Mouse (Mus musculus): Measurements from ENCODE around the gene Slamf6. TPM values are rescaled to one million over a fixed set of nuclear protein-coding genes. Genes with fewer than 3 reads are reported as not detected.
A peak's percentile ranks its signal among the peaks of the same experiment; 100 is the strongest.

Gene Slamf6
- total and polyA plus RNA-seq, 2 experiments from 2014 or later: 0.11 TPM; not detected in 1

- 77% methylated on average over 5 of the region's 5 CpGs for WGBS
- H3K9me3 ChIP-seq (replicated peaks; ENCODE audit: control insufficient read depth, low read length): no peaks in the 10 kb centered on the region
- H3K36me3 ChIP-seq (replicated peaks; ENCODE audit: control insufficient read depth, insufficient read depth, low read length): no peaks in the 10 kb centered on the region
- no peak overlapping the region for H3K9ac ChIP-seq (replicated peaks; ENCODE audit: low read depth, low read length)
- H3K4me3 ChIP-seq (ENCODE audit: low read depth, low read length): no peak overlapping the region
- H3K27me3 ChIP-seq (ENCODE audit: control insufficient read depth, insufficient read depth, low read length): no peaks in the 10 kb centered on the region
- H3K4me2 ChIP-seq (ENCODE audit: low read depth, low read length): no peak overlapping the region
- DNase-seq (ENCODE audit: low spot score) (no peak), ATAC-seq (ENCODE audit: insufficient read depth, low read depth) (no peak)
- no peaks in the 10 kb centered on the region for H3K4me1 ChIP-seq (ENCODE audit: control insufficient read depth, insufficient read depth)
- TF ChIP-seq EP300 (IDR thresholded peaks at IDR 0.05; ENCODE audit: low read depth) (no peak), CTCF (IDR thresholded peaks at IDR 0.05; ENCODE audit: low read depth) (no peak)
- no peak overlapping the region for H3K27ac ChIP-seq (ENCODE audit: low read depth)
These were observed 5.5 kb downstream of the Slamf6 start for GRCm38 (mm10) chr1:171922844-171923243.

GRCm38 (mm10) chr1:171924900-171925299 lies 7.6 kb downstream of the Slamf6 start:
- Histone ChIP-seq H3K36me3 (replicated peaks; ENCODE audit: control insufficient read depth, insufficient read depth, low read length) (no peaks in the 10 kb centered on the region), H3K4me1 (ENCODE audit: control insufficient read depth, insufficient read depth) (no peaks in the 10 kb centered on the region), H3K9ac (replicated peaks; ENCODE audit: low read depth, low read length) (no peak overlapping the region), H3K4me2 (ENCODE audit: low read depth, low read length) (no peak overlapping the region), H3K4me3 (ENCODE audit: low read depth, low read length) (no peak overlapping the region), H3K27ac (ENCODE audit: low read depth) (no peak overlapping the region), H3K9me3 (replicated peaks; ENCODE audit: control insufficient read depth, low read length) (no peaks in the 10 kb centered on the region), H3K27me3 (ENCODE audit: control insufficient read depth, insufficient read depth, low read length) (no peaks in the 10 kb centered on the region)
- no peak for DNase-seq (ENCODE audit: low spot score)
- no peak for ATAC-seq (ENCODE audit: insufficient read depth, low read depth)
- TF ChIP-seq CTCF (IDR thresholded peaks at IDR 0.05; ENCODE audit: low read depth) (no peak), EP300 (IDR thresholded peaks at IDR 0.05; ENCODE audit: low read depth) (no peak)
- 64% methylated on average over 3 of the region's 3 CpGs for WGBS

GRCm38 (mm10) chr1:171933851-171934250 lies 16.5 kb downstream of the Slamf6 start:
- H3K27ac ChIP-seq (ENCODE audit: low read depth): no peak overlapping the region
- H3K27me3 ChIP-seq (ENCODE audit: control insufficient read depth, insufficient read depth, low read length): no peaks in the 10 kb centered on the region
- TF ChIP-seq CTCF (IDR thresholded peaks at IDR 0.05; ENCODE audit: low read depth) (no peak), EP300 (IDR thresholded peaks at IDR 0.05; ENCODE audit: low read depth) (no peak)
- H3K36me3 ChIP-seq (replicated peaks; ENCODE audit: control insufficient read depth, insufficient read depth, low read length): no peaks in the 10 kb centered on the region
- no peaks in the 10 kb centered on the region for H3K9me3 ChIP-seq (replicated peaks; ENCODE audit: control insufficient read depth, low read length)
- no peak overlapping the region for H3K4me3 ChIP-seq (ENCODE audit: low read depth, low read length)
- H3K4me2 ChIP-seq (ENCODE audit: low read depth, low read length): no peak overlapping the region
- H3K4me1 ChIP-seq (ENCODE audit: control insufficient read depth, insufficient read depth): no peaks in the 10 kb centered on the region
- ATAC-seq (ENCODE audit: insufficient read depth, low read depth): no peak
- 20% methylated on average over 3 of the region's 3 CpGs for WGBS
- no peak overlapping the region for H3K9ac ChIP-seq (replicated peaks; ENCODE audit: low read depth, low read length)
- peak; percentile 10 for DNase-seq (ENCODE audit: low spot score)

- WGBS: 56% methylated on average over 14 of the region's 14 CpGs
- H3K4me3 ChIP-seq (ENCODE audit: low read depth, low read length): no peak overlapping the region
- no peak for ATAC-seq (ENCODE audit: insufficient read depth, low read depth)
- no peak for DNase-seq (ENCODE audit: low spot score)
- no peaks in the 10 kb centered on the region for H3K4me1 ChIP-seq (ENCODE audit: control insufficient read depth, insufficient read depth)
- no peaks in the 10 kb centered on the region for H3K9me3 ChIP-seq (replicated peaks; ENCODE audit: control insufficient read depth, low read length)
- H3K9ac ChIP-seq (replicated peaks; ENCODE audit: low read depth, low read length): no peak overlapping the region
- no peak for TF ChIP-seq CTCF (IDR thresholded peaks at IDR 0.05; ENCODE audit: low read depth)
- TF ChIP-seq EP300 (IDR thresholded peaks at IDR 0.05; ENCODE audit: low read depth): no peak
- H3K27ac ChIP-seq (ENCODE audit: low read depth): no peak overlapping the region
- H3K36me3 ChIP-seq (replicated peaks; ENCODE audit: control insufficient read depth, insufficient read depth, low read length): no peaks in the 10 kb centered on the region
- no peaks in the 10 kb centered on the region for H3K27me3 ChIP-seq (ENCODE audit: control insufficient read depth, insufficient read depth, low read length)
- no peak overlapping the region for H3K4me2 ChIP-seq (ENCODE audit: low read depth, low read length)
These were observed 21.9 kb downstream of the Slamf6 start for GRCm38 (mm10) chr1:171938952-171939948.

- Histone ChIP-seq H3K4me2 (ENCODE audit: low read depth, low read length) (no peak overlapping the region), H3K4me3 (ENCODE audit: low read depth, low read length) (no peak overlapping the region), H3K36me3 (replicated peaks; ENCODE audit: control insufficient read depth, insufficient read depth, low read length) (no peaks in the 10 kb centered on the region), H3K4me1 (ENCODE audit: control insufficient read depth, insufficient read depth) (no peaks in the 10 kb centered on the region), H3K9me3 (replicated peaks; ENCODE audit: control insufficient read depth, low read length) (no peaks in the 10 kb centered on the region), H3K27ac (ENCODE audit: low read depth) (no peak overlapping the region), H3K9ac (replicated peaks; ENCODE audit: low read depth, low read length) (no peak overlapping the region), H3K27me3 (ENCODE audit: control insufficient read depth, insufficient read depth, low read length) (no peaks in the 10 kb centered on the region)
- no peak for DNase-seq (ENCODE audit: low spot score)
- 81% methylated on average over 6 of the region's 6 CpGs for WGBS
- TF ChIP-seq EP300 (IDR thresholded peaks at IDR 0.05; ENCODE audit: low read depth) (no peak), CTCF (IDR thresholded peaks at IDR 0.05; ENCODE audit: low read depth) (no peak)
- ATAC-seq (ENCODE audit: insufficient read depth, low read depth): no peak
These were observed 23.3 kb downstream of the Slamf6 start for GRCm38 (mm10) chr1:171940626-171941025.
